Mouse (Mus musculus): ENCODE measurements around the gene Btbd11. TPM values are rescaled to one million over a fixed set of nuclear protein-coding genes. Genes with fewer than 3 reads are reported as not detected.

Gene Btbd11
- polyA plus RNA-seq, 1 experiment from 2014 or later = 13.5 TPM

GRCm38 (mm10) chr10:85539510-85540120 is 153.0 kb downstream of the Btbd11 start:
- Histone ChIP-seq H3K4me1 (replicated peaks) (peaks cover 18% of the 10 kb centered on the region), H3K9me3 (no peaks in the 10 kb centered on the region), H3K9ac (no peak overlapping the region), H3K27ac (replicated peaks) (peak overlapping the region; percentile 54), H3K4me2 (no peak overlapping the region), H3K36me3 (no peaks in the 10 kb centered on the region), H3K4me3 (no peak overlapping the region), H3K27me3 (peaks cover 14% of the 10 kb centered on the region; the same call in 1 of the 2 replicates)
- 5% methylated on average over 8 of the region's 8 CpGs for WGBS
- peak; percentile 57; the same call in 1 of the 2 replicates for ATAC-seq (ENCODE audit: low read depth)

- Histone ChIP-seq H3K4me1 (replicated peaks) (peaks cover 18% of the 10 kb centered on the region), H3K9ac (no peak overlapping the region), H3K27ac (replicated peaks) (peak overlapping the region; percentile 54), H3K36me3 (no peaks in the 10 kb centered on the region), H3K4me3 (no peak overlapping the region), H3K9me3 (no peaks in the 10 kb centered on the region), H3K27me3 (peaks cover 13% of the 10 kb centered on the region; the same call in 1 of the 2 replicates), H3K4me2 (no peak overlapping the region)
- 88% methylated on average over 13 of the region's 13 CpGs for WGBS
- ATAC-seq (ENCODE audit: low read depth) = no peak
Observed at GRCm38 (mm10) chr10:85540311-85541093, 153.9 kb downstream of the Btbd11 start.

GRCm38 (mm10) chr10:85541481-85541880 is 154.9 kb downstream of the Btbd11 start:
- Histone ChIP-seq H3K27ac (replicated peaks) (no peak overlapping the region), H3K9me3 (no peaks in the 10 kb centered on the region), H3K27me3 (peaks cover 10% of the 10 kb centered on the region; the same call in 1 of the 2 replicates), H3K9ac (no peak overlapping the region), H3K36me3 (no peaks in the 10 kb centered on the region), H3K4me2 (no peak overlapping the region), H3K4me1 (replicated peaks) (peaks cover 18% of the 10 kb centered on the region), H3K4me3 (no peak overlapping the region)
- ATAC-seq (ENCODE audit: low read depth) = no peak
- WGBS = 87% methylated on average over 3 of the region's 3 CpGs

DNA sequence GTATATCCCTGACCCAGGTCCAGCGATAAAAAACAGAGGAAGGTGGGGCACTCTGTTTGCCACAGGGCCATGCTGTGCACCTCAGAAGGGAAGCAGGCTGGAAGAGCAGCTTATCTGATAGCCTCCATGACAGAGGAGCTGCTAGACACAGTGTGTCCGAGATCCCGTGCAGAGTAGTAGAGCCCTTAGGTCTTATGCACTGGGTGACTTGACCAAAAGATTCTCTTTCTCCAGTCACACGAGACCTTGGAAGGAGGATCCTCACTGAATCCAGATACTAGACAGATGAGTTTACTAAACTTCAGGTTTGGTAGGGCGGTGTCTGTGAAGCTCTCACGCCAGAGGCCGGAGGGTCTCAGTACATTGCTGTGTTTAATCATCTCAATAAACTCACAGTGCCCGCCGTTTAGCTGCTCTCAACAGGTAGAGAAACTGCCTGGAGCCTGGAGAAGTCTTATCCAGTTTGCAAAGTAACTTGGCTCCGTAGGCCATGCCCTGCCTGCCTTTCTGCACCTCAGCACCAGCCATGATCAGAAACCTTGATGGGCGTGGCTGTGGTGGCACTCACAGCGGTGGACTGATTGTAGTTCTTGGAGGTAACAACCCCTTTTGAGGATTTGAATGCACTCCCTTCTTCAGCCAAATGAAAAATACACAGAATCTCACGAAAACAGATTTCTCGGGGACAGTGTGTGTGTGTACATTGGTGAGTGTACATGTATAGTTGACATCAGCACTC is 155.4 kb downstream of the Btbd11 start:
- H3K27ac ChIP-seq (replicated peaks) = no peak overlapping the region
- H3K36me3 ChIP-seq = no peaks in the 10 kb centered on the region
- no peak overlapping the region for H3K9ac ChIP-seq
- no peak overlapping the region for H3K4me3 ChIP-seq
- no peak for ATAC-seq (ENCODE audit: low read depth)
- no peaks in the 10 kb centered on the region for H3K9me3 ChIP-seq
- 95% methylated on average over 14 of the region's 14 CpGs for WGBS
- peaks cover 18% of the 10 kb centered on the region for H3K4me1 ChIP-seq (replicated peaks)
- H3K4me2 ChIP-seq = no peak overlapping the region
- peaks cover 6% of the 10 kb centered on the region; the same call in 1 of the 2 replicates for H3K27me3 ChIP-seq

- no peaks in the 10 kb centered on the region for H3K27me3 ChIP-seq
- no peak overlapping the region for H3K9ac ChIP-seq
- WGBS = 87% methylated on average over 2 of the region's 2 CpGs
- ATAC-seq (ENCODE audit: low read depth) = no peak
- H3K4me3 ChIP-seq = no peak overlapping the region
- no peaks in the 10 kb centered on the region for H3K36me3 ChIP-seq
- H3K4me2 ChIP-seq = no peak overlapping the region
- H3K27ac ChIP-seq (replicated peaks) = no peak overlapping the region
- H3K4me1 ChIP-seq (replicated peaks) = peaks cover 18% of the 10 kb centered on the region
- H3K9me3 ChIP-seq = no peaks in the 10 kb centered on the region
Observed at GRCm38 (mm10) chr10:85543281-85543680, 156.7 kb downstream of the Btbd11 start.

DNA sequence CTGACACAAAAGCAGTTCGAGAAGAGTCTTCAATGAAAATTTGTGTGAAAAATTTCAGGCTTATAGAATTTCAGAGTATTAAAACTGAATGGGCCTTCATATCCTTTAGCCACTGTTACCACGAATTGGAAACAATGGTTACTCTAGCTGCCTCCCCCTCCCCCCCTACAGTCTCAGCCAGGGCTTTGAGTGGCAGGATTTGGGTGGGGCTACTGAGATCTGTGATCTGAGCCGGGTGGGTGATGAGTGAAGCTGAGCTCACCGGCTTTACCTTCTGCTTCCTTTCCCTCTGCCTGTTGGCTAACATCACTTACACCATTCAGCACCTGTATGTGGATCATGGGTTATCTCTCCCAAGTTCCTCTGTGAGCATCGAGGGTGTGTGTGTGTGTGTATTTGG is 158.4 kb downstream of the Btbd11 start:
- Histone ChIP-seq H3K9ac (no peak overlapping the region), H3K4me2 (no peak overlapping the region), H3K36me3 (no peaks in the 10 kb centered on the region), H3K4me1 (replicated peaks) (peaks cover 6% of the 10 kb centered on the region), H3K27ac (replicated peaks) (no peak overlapping the region), H3K9me3 (no peaks in the 10 kb centered on the region), H3K27me3 (no peaks in the 10 kb centered on the region), H3K4me3 (no peak overlapping the region)
- WGBS = 63% methylated on average over 5 of the region's 5 CpGs
- no peak for ATAC-seq (ENCODE audit: low read depth)

GRCm38 (mm10) chr10:85555193-85555592 is 168.6 kb downstream of the Btbd11 start:
- Histone ChIP-seq H3K27me3 (no peaks in the 10 kb centered on the region), H3K4me1 (replicated peaks) (no peaks in the 10 kb centered on the region), H3K27ac (replicated peaks) (no peak overlapping the region), H3K9me3 (no peaks in the 10 kb centered on the region), H3K9ac (no peak overlapping the region), H3K4me3 (no peak overlapping the region), H3K36me3 (no peaks in the 10 kb centered on the region), H3K4me2 (no peak overlapping the region)
- no peak for ATAC-seq (ENCODE audit: low read depth)
- WGBS = 65% methylated on average over 8 of the region's 8 CpGs

- no peaks in the 10 kb centered on the region for H3K9me3 ChIP-seq
- WGBS = 89% methylated on average over 14 of the region's 14 CpGs
- no peak overlapping the region for H3K9ac ChIP-seq
- H3K27me3 ChIP-seq = no peaks in the 10 kb centered on the region
- H3K36me3 ChIP-seq = no peaks in the 10 kb centered on the region
- no peak overlapping the region for H3K4me3 ChIP-seq
- no peak for ATAC-seq (ENCODE audit: low read depth)
- no peak overlapping the region for H3K4me2 ChIP-seq
- no peak overlapping the region for H3K27ac ChIP-seq (replicated peaks)
- no peaks in the 10 kb centered on the region; the same call in 1 of the 2 replicates for H3K4me1 ChIP-seq (replicated peaks)
Observed at GRCm38 (mm10) chr10:85561418-85561817, 174.8 kb downstream of the Btbd11 start.

DNA sequence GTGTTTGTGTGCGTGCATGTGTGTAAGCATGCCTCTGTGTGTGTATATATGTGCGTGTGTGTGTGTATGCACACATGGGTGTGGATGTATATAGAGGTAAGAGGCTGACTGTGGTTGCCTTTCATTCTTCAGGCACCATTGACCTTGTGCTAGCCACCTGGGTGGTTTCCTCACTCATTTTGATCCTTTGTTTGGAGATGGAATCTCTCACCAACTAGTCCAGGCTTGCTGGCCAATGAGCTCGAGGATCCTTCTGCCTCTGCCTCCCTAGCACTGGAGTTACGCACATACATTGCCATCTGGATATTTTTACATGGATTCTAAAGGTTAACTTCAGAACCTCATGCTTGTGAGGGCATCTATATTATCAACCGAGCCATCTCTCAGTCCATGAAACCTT is 184.8 kb downstream of the Btbd11 start:
- no peak for ATAC-seq (ENCODE audit: low read depth)
- H3K4me3 ChIP-seq = no peak overlapping the region
- no peak overlapping the region for H3K9ac ChIP-seq
- H3K27me3 ChIP-seq = no peaks in the 10 kb centered on the region
- no peaks in the 10 kb centered on the region for H3K36me3 ChIP-seq
- 88% methylated on average over 5 of the region's 5 CpGs for WGBS
- no peaks in the 10 kb centered on the region for H3K4me1 ChIP-seq (replicated peaks)
- no peak overlapping the region for H3K4me2 ChIP-seq
- H3K9me3 ChIP-seq = peaks cover 7% of the 10 kb centered on the region; the same call in 1 of the 2 replicates
- no peak overlapping the region for H3K27ac ChIP-seq (replicated peaks)

DNA sequence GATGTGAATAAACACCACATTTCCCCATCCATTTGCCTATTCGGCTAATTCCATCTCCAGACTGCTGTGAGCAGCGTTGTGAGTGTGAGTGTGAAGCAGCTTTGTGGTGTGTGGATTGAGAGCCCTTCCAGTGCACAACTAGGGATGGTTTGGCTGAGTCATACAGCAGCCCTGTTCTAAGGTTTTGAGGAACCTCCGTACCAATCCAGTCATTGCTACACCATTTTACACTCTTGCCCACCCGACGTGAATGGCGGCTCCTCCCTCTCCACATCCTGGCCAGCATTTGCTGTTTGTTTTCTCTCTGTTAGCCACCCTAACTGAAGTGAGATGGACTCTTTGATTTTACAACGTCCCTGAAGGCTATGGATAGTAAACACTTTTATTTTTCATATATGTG is 186.0 kb downstream of the Btbd11 start:
- Histone ChIP-seq H3K4me1 (replicated peaks) (no peaks in the 10 kb centered on the region), H3K4me3 (no peak overlapping the region), H3K27ac (replicated peaks) (no peak overlapping the region), H3K9me3 (peaks cover 7% of the 10 kb centered on the region; the same call in 1 of the 2 replicates), H3K27me3 (no peaks in the 10 kb centered on the region), H3K36me3 (no peaks in the 10 kb centered on the region), H3K9ac (no peak overlapping the region), H3K4me2 (no peak overlapping the region)
- no peak for ATAC-seq (ENCODE audit: low read depth)
- 89% methylated on average over 7 of the region's 7 CpGs for WGBS

- Histone ChIP-seq H3K9ac (no peak overlapping the region), H3K27me3 (no peaks in the 10 kb centered on the region), H3K4me3 (no peak overlapping the region), H3K4me1 (replicated peaks) (no peaks in the 10 kb centered on the region), H3K27ac (replicated peaks) (no peak overlapping the region), H3K36me3 (no peaks in the 10 kb centered on the region), H3K9me3 (peaks cover 6% of the 10 kb centered on the region; the same call in 1 of the 2 replicates), H3K4me2 (no peak overlapping the region)
- no peak for ATAC-seq (ENCODE audit: low read depth)
- 89% methylated on average over 6 of the region's 6 CpGs for WGBS
Observed at GRCm38 (mm10) chr10:85577891-85578420, 191.3 kb downstream of the Btbd11 start.

All from neural tube, embryonic 13.5 days (tissue).